Mouse (Mus musculus) megakaryocyte-erythroid progenitor cell, adult 5-6 weeks (primary cell): ENCODE data around the gene Rbms1. TPM values are rescaled to one million over a fixed set of nuclear protein-coding genes. Genes with fewer than 3 reads are reported as not detected.
A peak's percentile ranks its signal among the peaks of the same experiment; 100 is the strongest.

Source experiments
- ATAC-seq: replicated peaks from 2 replicates; pipeline ENCODE4 v1.8.0; 2016; ENCODE audit warnings: mild to moderate bottlenecking, inconsistent platforms; ENCODE audit not compliant: severe bottlenecking, poor library complexity, low FRiP score, low TSS enrichment
- total RNA-seq, 2 experiments: library from RNA; stranded (forward) in 1 of 2; stranded (reverse) in 1 of 2; fragments of 200-1000, 215-1000 nt in 1 of 2; fragments of >200 nt in 1 of 2; fragmentation: Nextera tagmentation in 1 of 2; gene quantifications; 2 replicates each; pipeline ENCODE4 v1.2.3; 2014 to 2017

Gene Rbms1
- 8.9 and 15.6 TPM in 2 replicates for total RNA-seq (2014; fragmentation: Nextera tagmentation)
- total RNA-seq (2017), result 13.1 and 16.4 TPM in 2 replicates

DNA sequence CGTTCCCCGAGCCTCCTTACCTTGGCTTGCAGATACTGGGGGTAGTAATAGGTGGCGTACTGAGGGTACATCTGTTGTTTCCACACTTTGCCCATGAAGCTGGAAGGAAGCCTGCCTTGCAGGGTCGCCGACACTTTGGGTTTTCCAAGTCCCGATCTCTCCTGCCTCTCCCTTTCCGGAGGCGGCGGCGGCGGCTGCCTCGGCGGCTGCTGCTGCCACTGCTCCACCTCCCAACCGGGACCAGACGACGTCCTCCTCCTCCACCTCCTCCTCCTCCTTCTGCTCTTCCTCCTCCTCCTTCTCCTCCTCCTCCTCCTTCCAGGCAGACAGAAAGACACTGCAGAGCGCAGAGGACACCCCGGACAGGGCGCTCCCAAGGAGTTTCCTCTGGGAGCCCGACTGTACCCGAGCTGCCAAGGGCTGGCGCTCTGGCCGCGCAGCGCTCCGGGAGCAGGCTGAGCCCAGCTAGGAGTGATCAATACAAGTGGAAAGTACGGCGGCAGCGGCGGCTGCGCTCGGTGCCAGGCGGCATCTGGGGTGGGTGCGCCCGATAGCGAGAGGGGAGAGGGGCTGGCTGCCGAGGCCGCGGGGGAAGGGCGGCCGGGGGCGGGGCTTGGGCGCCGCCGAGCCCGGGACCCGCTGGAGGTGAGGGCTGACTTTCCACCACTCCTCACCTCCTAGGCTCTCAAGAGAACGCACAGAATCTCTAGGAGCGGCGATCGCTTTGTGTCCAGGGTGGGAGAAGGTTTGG lies at the start of gene Rbms1:
Gene Rbms1, minus strand, starts transcription at position 522 of the 751 bp plus-strand sequence.
- ATAC-seq, result 0 out of 2 replicates have a peak, but pooled peaks have one; percentile 34

DNA sequence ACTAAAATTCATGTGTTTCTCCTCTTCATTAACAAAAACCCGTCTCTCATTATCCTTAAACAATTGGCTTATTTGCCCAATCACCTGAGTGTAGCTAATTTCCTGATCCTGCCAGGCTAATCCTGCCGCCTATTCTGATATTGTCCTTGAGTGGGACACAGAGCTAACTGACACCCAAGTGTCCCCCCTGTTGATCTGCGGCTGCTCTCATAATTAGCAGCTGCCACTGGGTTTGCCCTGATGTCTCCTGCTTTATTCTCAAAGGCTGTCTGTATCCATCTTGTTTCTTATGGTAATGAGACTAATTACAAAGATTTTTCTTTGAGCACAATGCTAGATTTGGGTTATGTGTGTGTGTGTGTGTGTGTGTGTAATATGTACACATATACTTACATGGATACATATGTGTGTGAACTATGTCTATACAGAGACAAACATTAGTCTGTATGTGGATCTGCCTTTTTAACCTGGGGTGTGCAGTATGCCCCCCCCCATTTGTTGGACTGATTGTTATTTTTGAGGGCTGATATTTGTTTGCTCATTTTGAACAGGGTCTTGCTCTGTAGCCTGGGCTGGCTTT lies 49.3 kb upstream of the Rbms1 start:
- no peak for ATAC-seq

DNA sequence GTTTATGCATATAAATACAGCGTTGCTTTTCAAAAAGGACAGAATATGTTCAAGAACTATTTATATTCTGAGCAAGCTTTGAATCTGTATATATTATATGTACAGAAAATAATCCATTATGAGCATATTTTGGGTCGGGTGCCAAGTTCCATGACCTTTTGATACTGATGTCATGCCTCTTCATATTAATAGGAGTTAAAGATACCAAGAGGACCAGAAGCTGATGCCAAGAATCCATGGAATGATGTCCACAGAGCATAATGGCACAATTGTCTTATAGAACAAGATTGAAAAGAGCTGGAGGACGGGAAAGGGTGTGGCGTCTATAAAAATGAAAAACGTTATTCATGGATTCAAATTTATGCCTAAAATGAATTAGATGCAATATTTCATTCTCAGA lies 23.3 kb upstream of the Rbms1 start:
- no peak for ATAC-seq

DNA sequence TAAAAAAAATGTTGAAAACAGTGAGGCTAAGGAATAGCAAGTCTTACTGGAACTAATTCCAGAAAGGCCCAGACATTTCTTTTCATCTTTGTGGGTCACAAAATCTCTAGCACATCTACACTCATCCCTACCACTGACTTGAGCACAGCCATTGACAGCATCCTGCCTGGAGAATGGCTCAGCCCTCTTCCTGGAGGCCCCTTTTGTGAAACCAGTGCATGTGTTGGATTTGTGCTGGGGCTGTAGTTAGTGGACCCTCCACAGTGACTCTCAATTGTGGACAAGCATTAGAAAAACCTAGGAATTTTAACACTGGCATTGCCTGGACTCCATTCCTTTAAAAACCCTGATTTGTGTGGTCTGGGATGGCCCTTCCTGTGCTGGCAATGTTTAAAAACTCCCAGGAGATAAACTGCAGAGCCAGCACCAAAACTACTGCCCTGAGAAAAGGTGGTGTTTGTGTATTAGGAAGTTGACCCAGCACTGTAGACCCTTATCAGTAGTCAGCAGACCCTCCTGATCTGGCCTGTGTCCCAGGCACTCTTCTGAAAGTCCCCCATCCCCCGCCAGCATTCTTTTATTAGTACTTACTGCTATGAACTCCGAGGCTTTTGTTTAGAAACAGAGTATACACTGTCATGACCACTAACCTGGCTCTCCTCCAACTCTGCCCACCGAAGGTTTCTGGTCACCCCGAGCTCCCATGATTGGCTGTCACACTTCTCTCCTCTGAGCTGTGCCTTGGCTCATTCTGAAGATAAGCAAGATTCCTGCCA lies 15.7 kb upstream of the Rbms1 start:
- peak; percentile 96 for ATAC-seq

DNA sequence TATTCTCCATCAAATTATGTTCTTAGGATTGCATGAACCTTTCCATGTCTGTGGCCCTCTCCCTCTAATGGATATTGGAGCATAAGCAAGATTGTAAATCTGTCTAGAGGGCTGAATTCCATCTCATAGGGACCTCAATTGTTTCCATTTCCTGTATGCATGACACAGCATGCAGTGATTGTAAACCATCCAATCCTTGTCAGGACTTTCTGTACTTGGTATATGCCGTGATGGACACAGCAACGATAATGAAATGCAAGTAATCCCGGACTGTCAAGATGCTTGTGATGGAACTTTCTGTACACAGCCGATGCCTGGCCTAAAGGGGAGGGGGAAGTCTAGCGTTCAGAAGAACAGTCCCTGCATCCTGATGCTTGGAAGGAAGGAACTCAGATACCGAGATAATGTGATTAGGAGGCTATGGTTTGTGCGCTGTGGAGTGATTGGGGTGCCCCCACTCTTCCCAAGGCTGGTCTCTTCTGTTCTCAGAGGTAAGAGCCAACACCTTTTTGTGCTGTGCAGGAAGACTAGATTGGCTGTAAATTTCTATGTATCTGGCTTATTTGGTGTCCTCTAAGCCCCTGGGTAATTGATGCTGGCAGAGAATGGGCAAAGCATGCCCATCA lies 9.3 kb upstream of the Rbms1 start:
- no peak for ATAC-seq

DNA sequence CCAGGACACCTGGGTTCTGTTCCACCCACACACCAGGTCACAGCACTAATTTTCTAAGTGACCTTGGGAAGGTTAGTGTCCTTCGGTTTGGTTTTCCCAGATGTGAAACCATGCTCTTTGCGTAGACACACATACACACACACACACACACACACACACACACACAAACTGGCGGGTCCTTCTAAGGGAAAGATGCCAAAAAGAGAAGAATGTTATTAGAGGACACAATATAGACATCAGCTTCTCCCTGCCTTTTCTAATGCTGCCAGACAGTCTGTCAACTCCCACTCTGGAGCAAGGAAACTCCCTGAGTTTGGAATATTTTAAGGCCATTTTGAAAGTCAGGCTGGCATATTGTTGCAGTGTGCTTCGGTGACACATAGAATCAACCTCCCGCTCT lies 624 bp upstream of the Rbms1 start:
- ATAC-seq, result no peak

GRCm38 (mm10) chr2:60962001-60962670 lies 856 bp downstream of the Rbms1 start:
- no peak for ATAC-seq

- no peak for ATAC-seq
Observed at GRCm38 (mm10) chr2:60961281-60961680, 1.7 kb downstream of the Rbms1 start.

GRCm38 (mm10) chr2:60948241-60948640 lies 14.8 kb downstream of the Rbms1 start:
- ATAC-seq, result no peak

GRCm38 (mm10) chr2:60947817-60948216 lies 15.2 kb downstream of the Rbms1 start:
- ATAC-seq, result no peak

GRCm38 (mm10) chr2:60940454-60940961 lies 22.5 kb downstream of the Rbms1 start:
- no peak for ATAC-seq

- no peak for ATAC-seq
Observed at GRCm38 (mm10) chr2:60939957-60940356, 23.0 kb downstream of the Rbms1 start.

DNA sequence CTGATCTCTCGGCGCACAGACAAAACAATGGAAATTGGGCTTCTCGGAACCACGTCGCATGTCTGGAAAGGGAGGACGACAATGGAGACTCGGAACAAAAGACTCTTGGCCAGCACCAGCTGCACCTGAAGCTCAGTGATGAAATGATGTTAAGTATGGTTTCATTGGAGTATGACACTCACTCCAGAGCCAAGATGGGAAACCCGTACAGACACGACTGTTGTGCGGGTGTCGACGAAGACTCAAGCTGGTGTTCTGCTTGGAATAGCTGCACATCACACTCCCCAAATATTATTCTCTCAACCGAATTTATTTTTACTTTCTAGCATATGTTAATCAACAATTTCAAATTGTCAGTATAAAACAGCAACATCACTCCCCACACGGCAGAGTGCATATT lies 26.1 kb downstream of the Rbms1 start:
- ATAC-seq, result no peak

GRCm38 (mm10) chr2:60928948-60929347 lies 34.0 kb downstream of the Rbms1 start:
- no peak for ATAC-seq

- no peak for ATAC-seq
Observed at GRCm38 (mm10) chr2:60927906-60928775, 34.9 kb downstream of the Rbms1 start.

- no peak for ATAC-seq
Observed at GRCm38 (mm10) chr2:60925063-60925462, 37.9 kb downstream of the Rbms1 start.

- no peak for ATAC-seq
Observed at GRCm38 (mm10) chr2:60923756-60924544, 39.0 kb downstream of the Rbms1 start.

- ATAC-seq, result no peak
Observed at GRCm38 (mm10) chr2:60923111-60923510, 39.9 kb downstream of the Rbms1 start.
